Mouse (Mus musculus) bone marrow, adult 2 months (tissue): ENCODE measurements around the gene Sox5. TPM values are rescaled to one million over a fixed set of nuclear protein-coding genes. Genes with fewer than 3 reads are reported as not detected.

Source experiments
- H3K27ac ChIP-seq: fragments of 200-500 bp; 2 replicates; pipeline ENCODE4 v1.5.1; 2012; ENCODE audit warnings: low read depth, mild to moderate bottlenecking, control low read depth, inconsistent platforms, low read length; ENCODE audit not compliant: control insufficient read depth, poor library complexity, insufficient read depth
- H3K4me1 ChIP-seq: fragments of 200-500 bp; 2 replicates; pipeline ENCODE4 v1.6.1; 2011; ENCODE audit warnings: low read length; ENCODE audit not compliant: control insufficient read depth, insufficient read depth
- H3K4me3 ChIP-seq: fragments of 200-500 bp; replicated peaks from 2 replicates; pipeline ENCODE3; 2011; ENCODE audit warnings: mild to moderate bottlenecking, low read depth, low read length, control low read depth; ENCODE audit not compliant: control insufficient read depth
- CTCF ChIP-seq: fragments of 200-500 bp; IDR thresholded peaks from 2 replicates; pipeline ENCODE4 v1.5.1; 2011; ENCODE audit warnings: low read length, control low read depth; ENCODE audit not compliant: control insufficient read depth, insufficient read depth
- POLR2A ChIP-seq: fragments of 200-500 bp; IDR thresholded peaks from 2 replicates; pipeline ENCODE4 v1.6.1; 2011; ENCODE audit warnings: low read depth, mild to moderate bottlenecking, control low read depth, low read length, borderline replicate concordance; ENCODE audit not compliant: control insufficient read depth
- WGBS: fragments of 180-500 bp; shearing (Covaris S2); methylation state at CpG from one replicate; pipeline ENCODE4 v1.1.7; 2018; 5-methylcytosine and 5-hydroxymethylcytosine counted together
- polyA plus RNA-seq: library from polyadenylated mRNA; stranded (reverse); fragments of >200 nt; gene quantifications from 2 replicates; pipeline ENCODE4 v1.2.4, GENCODE M21; 2011; ENCODE audit warnings: low replicate concordance; ENCODE audit not compliant: missing spikeins, insufficient read depth, insufficient read length

Sox5 gene
- polyA plus RNA-seq, 1 experiment: not detected

DNA sequence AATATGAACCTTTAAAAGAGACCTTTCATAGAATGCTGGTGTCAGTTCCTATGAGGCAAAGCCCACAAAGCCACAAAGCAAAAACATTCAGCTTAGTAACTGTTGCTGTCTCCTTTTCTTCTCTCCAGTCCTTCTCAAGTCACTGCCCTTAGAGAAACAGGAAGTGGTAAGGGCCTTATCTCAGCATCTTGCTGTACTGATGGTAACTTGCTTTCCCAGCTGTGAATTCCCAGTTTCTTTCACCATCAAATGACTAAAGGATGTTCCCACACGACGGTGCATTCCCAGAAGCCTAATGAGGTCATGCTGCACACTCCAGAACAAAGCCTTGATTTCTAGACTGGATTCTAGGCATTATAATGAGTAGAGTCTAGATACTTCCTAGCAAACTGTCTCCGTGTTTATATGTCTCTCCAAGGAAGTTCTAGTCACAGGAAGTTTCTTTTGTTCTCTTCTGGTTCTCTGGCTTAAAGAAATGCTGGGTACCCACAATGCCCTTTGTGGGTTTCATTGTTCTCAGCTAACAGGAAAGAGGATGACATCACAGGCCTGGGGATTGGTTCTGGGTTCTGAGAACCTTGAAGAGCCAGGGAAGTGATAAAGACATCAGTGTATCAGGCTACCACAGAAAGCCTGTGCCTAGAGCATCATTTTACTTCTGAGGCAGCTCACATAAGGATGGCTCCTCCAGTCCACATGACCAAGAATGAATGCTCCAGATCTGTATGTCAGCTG, 111.2 kb downstream of the Sox5 start:
- TF ChIP-seq POLR2A (no peak), CTCF (no peak)
- 0% methylated on average over 3 of the region's 3 CpGs for WGBS

GRCm38 (mm10) chr6:144666617-144667016, 115.2 kb downstream of the Sox5 start:
- TF ChIP-seq POLR2A: no peak
- TF ChIP-seq CTCF: no peak
- Histone ChIP-seq H3K4me1 (no peaks in the 10 kb centered on the region; the same call in 1 of the 2 replicates), H3K27ac (no peak overlapping the region), H3K4me3 (no peak overlapping the region)
- WGBS: 89% methylated on average over 6 of the region's 6 CpGs

More for the DNA sequence above, 111.2 kb downstream of the Sox5 start:
- no peaks in the 10 kb centered on the region; the same call in 1 of the 2 replicates for H3K4me1 ChIP-seq
- H3K4me3 ChIP-seq: no peak overlapping the region
- H3K27ac ChIP-seq: no peak overlapping the region

- Histone ChIP-seq H3K4me3 (no peak overlapping the region), H3K4me1 (no peaks in the 10 kb centered on the region), H3K27ac (no peak overlapping the region)
- TF ChIP-seq POLR2A (no peak), CTCF (no peak)
- WGBS: 58% methylated on average over 9 of the region's 9 CpGs
These were observed 117.0 kb downstream of the Sox5 start for GRCm38 (mm10) chr6:144664765-144665164.

DNA sequence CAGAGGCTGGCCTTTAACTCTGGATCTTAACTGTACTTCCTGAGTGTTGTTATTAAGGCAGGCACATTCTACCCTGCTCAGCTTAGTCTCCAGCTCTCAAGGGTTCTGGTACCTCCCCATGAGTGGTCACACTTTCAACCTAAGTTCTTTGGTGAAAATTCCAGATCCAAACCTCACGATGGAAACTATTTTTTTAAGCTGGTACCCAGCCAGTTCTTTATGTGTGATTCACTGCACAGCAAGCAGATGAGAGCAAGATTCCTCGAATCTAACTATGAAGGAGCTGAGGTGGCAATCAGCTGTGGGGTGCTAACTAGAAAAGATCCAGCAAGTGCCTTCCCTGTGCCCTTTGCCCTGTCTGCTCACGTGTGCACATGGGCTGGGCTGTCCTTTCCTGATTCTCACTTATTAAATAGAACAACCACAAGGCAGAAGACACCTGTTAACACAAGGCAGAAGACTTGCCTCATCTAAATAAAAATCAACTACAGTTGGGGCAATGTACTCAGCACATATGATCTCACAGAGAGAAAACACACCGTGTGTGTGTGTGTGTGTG, 118.2 kb downstream of the Sox5 start:
- WGBS: 73% methylated on average over 4 of the region's 4 CpGs
- H3K27ac ChIP-seq: no peak overlapping the region
- no peaks in the 10 kb centered on the region for H3K4me1 ChIP-seq

GRCm38 (mm10) chr6:144659115-144660108, 122.4 kb downstream of the Sox5 start:
- no peak overlapping the region for H3K4me3 ChIP-seq
- TF ChIP-seq POLR2A: no peak
- no peak for TF ChIP-seq CTCF
- H3K27ac ChIP-seq: no peak overlapping the region
- WGBS: 79% methylated on average over 10 of the region's 10 CpGs
- no peaks in the 10 kb centered on the region for H3K4me1 ChIP-seq

More for the DNA sequence above, 118.2 kb downstream of the Sox5 start:
- TF ChIP-seq CTCF: no peak
- no peak for TF ChIP-seq POLR2A
- no peak overlapping the region for H3K4me3 ChIP-seq

- 89% methylated on average over 5 of the region's 5 CpGs for WGBS
- no peak for TF ChIP-seq POLR2A
- no peak for TF ChIP-seq CTCF
- Histone ChIP-seq H3K4me3 (no peak overlapping the region), H3K27ac (no peak overlapping the region), H3K4me1 (no peaks in the 10 kb centered on the region)
These were observed 128.9 kb downstream of the Sox5 start for GRCm38 (mm10) chr6:144652876-144653275.

DNA sequence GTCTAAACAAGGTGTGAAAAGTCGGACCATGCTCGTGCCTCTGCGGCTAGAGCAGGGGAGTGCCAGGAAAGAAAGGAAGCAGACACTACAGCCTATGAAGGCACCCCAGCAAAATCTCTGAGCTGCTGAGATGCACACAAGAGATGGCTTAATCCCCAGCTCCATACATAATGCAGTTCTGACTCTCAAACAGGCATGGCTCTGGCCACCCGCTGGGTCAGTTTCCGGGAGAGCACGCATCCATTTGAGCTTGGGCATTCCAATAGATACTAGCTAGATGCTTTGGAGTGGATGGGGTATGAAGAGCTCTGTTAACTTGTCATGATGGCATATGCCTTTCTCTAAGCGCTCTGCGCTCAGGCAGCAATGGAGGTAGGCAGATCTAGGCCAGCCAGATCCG, 132.9 kb downstream of the Sox5 start:
- no peak overlapping the region for H3K27ac ChIP-seq
- TF ChIP-seq CTCF (no peak), POLR2A (no peak)
- 84% methylated on average over 9 of the region's 9 CpGs for WGBS
- H3K4me1 ChIP-seq: no peaks in the 10 kb centered on the region
- no peak overlapping the region for H3K4me3 ChIP-seq
